Mouse (Mus musculus): Measurements from ENCODE around the gene Syce3. TPM values are rescaled to one million over a fixed set of nuclear protein-coding genes. Genes with fewer than 3 reads are reported as not detected.

The Syce3 gene
- polyA plus RNA-seq, 3 experiments from 2014 or later: not detected

DNA sequence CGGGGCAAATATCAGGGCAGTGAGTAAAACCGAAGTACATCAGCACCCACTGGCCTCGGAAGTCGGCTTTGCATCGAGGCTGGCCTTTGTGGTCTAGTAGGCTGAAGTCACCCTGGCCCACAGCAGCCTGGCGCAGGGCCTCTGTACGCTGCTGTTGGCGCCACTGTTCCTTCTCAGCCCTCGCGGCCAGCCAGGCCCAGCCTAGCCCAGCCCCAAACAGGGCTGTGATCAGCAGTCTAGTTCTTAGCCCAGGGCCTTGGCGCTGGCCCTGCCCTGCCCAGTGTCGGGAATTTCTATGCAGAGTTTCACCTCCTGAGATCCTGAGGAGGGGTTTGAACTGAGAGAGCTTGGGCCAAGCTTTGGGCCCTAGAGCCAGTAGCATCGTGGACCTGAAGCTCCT is 38.2 kb downstream of the Syce3 start:
- ATAC-seq: no peak

- no peak for ATAC-seq
These were observed 45.2 kb downstream of the Syce3 start for GRCm38 (mm10) chr15:89365141-89365551.

- ATAC-seq: no peak
These were observed 47.3 kb downstream of the Syce3 start for GRCm38 (mm10) chr15:89363051-89363450.

DNA sequence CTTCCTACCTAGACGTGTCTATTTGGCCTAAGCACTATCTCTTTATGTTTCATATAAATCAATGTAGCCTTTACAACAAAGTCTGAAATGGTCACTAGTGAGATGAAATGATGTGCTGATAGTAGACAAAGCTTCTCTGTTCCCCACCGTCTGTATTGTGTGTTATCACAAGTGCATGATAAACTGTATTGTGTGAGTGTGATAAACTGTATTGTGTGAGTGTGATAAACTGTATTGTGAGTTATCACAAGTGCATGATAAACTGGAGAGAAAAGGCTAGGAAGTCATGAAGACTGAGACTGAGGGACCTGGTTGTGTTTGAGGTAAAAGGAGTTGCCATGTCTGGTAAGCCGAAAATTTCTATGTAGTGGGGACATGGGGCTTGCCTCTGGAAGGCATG is 51.5 kb downstream of the Syce3 start:
- no peak for ATAC-seq

DNA sequence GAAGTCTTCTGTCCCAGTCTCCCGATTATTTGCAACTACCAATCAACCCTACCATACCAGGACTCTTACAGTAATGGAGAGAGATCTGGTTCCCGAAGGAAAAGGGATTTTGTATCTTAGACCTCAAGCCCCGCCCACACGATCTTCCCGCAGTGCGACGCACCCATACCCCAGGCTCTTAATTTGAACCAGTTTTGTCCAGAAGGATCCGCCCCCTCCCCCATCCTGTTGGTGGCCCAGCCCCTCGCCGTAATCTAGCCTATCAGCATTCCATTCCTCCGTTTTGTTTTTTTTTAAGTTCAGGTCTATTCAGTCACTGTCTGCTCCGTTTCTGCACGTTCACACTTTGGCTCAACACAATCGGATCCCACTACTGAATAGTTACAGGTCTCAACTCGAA is 53.9 kb downstream of the Syce3 start:
- no peak for ATAC-seq

- ATAC-seq: peak; percentile 92
These were observed 54.8 kb downstream of the Syce3 start, which contains the start of the genes Lmf2 and Ncaph2 for GRCm38 (mm10) chr15:89355241-89356187. Gene Lmf2 (minus strand): TSS chr15:89355659. Gene Ncaph2 (plus strand): TSS chr15:89355719.

DNA sequence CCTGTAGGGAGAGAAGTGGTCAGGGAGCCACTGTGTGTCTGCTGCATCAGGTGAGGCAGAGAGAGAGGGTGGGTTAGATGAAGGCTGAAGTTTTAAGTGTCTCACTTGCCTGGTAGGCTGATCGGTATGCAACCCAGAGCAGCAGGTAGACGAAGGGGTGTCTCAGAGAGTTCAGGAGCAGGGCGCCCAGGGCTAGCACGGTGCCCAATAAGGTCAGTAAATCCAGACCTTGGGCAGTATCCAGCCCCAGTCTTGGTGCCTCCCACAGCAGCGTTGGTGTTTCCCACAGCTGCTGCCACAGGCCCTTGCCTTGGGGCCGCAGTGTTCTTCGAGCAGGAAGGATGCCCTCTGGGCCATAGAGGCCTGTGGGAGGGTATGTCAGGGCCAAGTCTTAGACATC is 55.8 kb downstream of the Syce3 start:
- no peak for ATAC-seq

- ATAC-seq: no peak
These were observed 56.5 kb downstream of the Syce3 start for GRCm38 (mm10) chr15:89353837-89354236.

GRCm38 (mm10) chr15:89352795-89353194 is 57.5 kb downstream of the Syce3 start:
- ATAC-seq: no peak

DNA sequence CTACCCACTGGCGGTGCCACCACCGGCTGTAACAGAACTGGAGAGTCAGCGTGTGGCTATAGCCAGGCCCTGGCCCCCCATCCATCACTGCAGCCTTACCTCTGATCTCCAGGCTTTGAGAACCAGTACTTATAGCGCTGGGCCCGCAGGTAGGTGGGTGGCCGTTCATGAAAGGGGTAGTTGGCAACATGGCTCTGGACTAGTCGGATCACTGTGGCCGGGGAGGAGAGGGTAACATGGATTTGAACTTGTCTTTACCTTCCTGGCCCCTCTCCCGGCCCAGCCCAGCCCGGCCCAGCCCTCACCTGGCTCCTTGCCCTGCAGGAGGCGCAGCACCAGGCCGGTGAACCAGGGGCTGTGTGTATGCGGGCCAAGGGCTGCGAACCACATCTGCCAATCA is 58.2 kb downstream of the Syce3 start:
- no peak for ATAC-seq

GRCm38 (mm10) chr15:89351302-89351701 is 59.0 kb downstream of the Syce3 start:
- ATAC-seq: no peak

GRCm38 (mm10) chr15:89350447-89350846 is 59.9 kb downstream of the Syce3 start:
- no peak for ATAC-seq

- no peak for ATAC-seq
These were observed 67.0 kb downstream of the Syce3 start for GRCm38 (mm10) chr15:89343325-89343724.

GRCm38 (mm10) chr15:89341678-89342077 is 68.6 kb downstream of the Syce3 start:
- no peak for ATAC-seq

Other genes with a start within 250 kb of the Syce3 start
- gene Plxnb2, start 229.7 kb downstream of the Syce3 start, polyA plus RNA-seq (2017; shearing (Covaris generic)): 1 to 10 TPM; 1.0 to 3.7 (median 1.7) TPM
- 10 to 100 TPM in 2 of 3 experiments, 1 to 10 TPM in 1; 3.4 to 16.7 (median 13.6) TPM for gene Dennd6b, start 214.0 kb downstream of the Syce3 start, polyA plus RNA-seq (2017; shearing (Covaris generic))
- gene Ppp6r2, start 198.9 kb downstream of the Syce3 start, polyA plus RNA-seq (2017; shearing (Covaris generic)): 10 to 100 TPM; 21.5 to 33.7 (median 30.1) TPM
- gene Sbf1, start 95.2 kb downstream of the Syce3 start, polyA plus RNA-seq (2017; shearing (Covaris generic)): 100 to 1,000 TPM in 2 of 3 experiments, 10 to 100 TPM in 1; 63.2 to 112 (median 106) TPM
- not detected for gene Adm2, start 87.8 kb downstream of the Syce3 start, polyA plus RNA-seq (2017; shearing (Covaris generic))
- not detected for gene Miox, start 76.1 kb downstream of the Syce3 start, polyA plus RNA-seq (2017; shearing (Covaris generic))
- gene Lmf2, start 54.8 kb downstream of the Syce3 start, polyA plus RNA-seq (2017; shearing (Covaris generic)): 10 to 100 TPM; 24.7 to 44.0 (median 34.7) TPM
- 100 to 1,000 TPM; 145 to 237 (median 180) TPM for gene Ncaph2, start 54.8 kb downstream of the Syce3 start, polyA plus RNA-seq (2017; shearing (Covaris generic))
- 1 to 10 TPM in 1 of 3 experiments, under 1 TPM in 1, not detected in 1; 0.82 to 3.4 TPM for gene Sco2, start 36.7 kb downstream of the Syce3 start, polyA plus RNA-seq (2017; shearing (Covaris generic))
- under 1 TPM in 2 of 3 experiments, not detected in 1; 0.94 to 0.99 TPM for gene Tymp, start 33.5 kb downstream of the Syce3 start, polyA plus RNA-seq (2017; shearing (Covaris generic))
- 1 to 10 TPM in 2 of 3 experiments, under 1 TPM in 1; 0.41 to 2.0 (median 1.8) TPM for gene Odf3b, start 31.2 kb downstream of the Syce3 start, polyA plus RNA-seq (2017; shearing (Covaris generic))
- under 1 TPM in 1 of 3 experiments, not detected in 2; 0.08 TPM for gene Klhdc7b, start 25.6 kb downstream of the Syce3 start, polyA plus RNA-seq (2017; shearing (Covaris generic))
- under 1 TPM; 0.15 to 0.82 (median 0.45) TPM for gene Cpt1b, start 15.4 kb upstream of the Syce3 start, polyA plus RNA-seq (2017; shearing (Covaris generic))
- gene C730034F03Rik, start 19.1 kb upstream of the Syce3 start, polyA plus RNA-seq (2017; shearing (Covaris generic)): 1 to 10 TPM; 4.2 to 7.1 (median 6.1) TPM
- gene Gm44502, start 19.2 kb upstream of the Syce3 start, polyA plus RNA-seq (2017; shearing (Covaris generic)): under 1 TPM in 1 of 3 experiments, not detected in 2; 0.28 TPM
- 10 to 100 TPM; 45.1 to 62.2 (median 57.2) TPM for gene Chkb, start 19.4 kb upstream of the Syce3 start, polyA plus RNA-seq (2017; shearing (Covaris generic))
- under 1 TPM in 2 of 3 experiments, not detected in 1; 0.08 to 0.40 TPM for gene Mapk8ip2, start 43.4 kb upstream of the Syce3 start, polyA plus RNA-seq (2017; shearing (Covaris generic))
- gene Arsa, start 66.9 kb upstream of the Syce3 start, polyA plus RNA-seq (2017; shearing (Covaris generic)): 10 to 100 TPM in 1 of 3 experiments, 1 to 10 TPM in 2; 4.9 to 12.1 (median 6.8) TPM
- not detected for gene Shank3, start 89.1 kb upstream of the Syce3 start, polyA plus RNA-seq (2017; shearing (Covaris generic))
- not detected for gene Acr, start 157.8 kb upstream of the Syce3 start, polyA plus RNA-seq (2017; shearing (Covaris generic))
- gene Rabl2, start 181.4 kb upstream of the Syce3 start, polyA plus RNA-seq (2017; shearing (Covaris generic)): 1 to 10 TPM; 1.5 to 2.2 (median 1.5) TPM